Mouse (Mus musculus): ENCODE data around the gene Fbxl17.

The Fbxl17 gene

DNA sequence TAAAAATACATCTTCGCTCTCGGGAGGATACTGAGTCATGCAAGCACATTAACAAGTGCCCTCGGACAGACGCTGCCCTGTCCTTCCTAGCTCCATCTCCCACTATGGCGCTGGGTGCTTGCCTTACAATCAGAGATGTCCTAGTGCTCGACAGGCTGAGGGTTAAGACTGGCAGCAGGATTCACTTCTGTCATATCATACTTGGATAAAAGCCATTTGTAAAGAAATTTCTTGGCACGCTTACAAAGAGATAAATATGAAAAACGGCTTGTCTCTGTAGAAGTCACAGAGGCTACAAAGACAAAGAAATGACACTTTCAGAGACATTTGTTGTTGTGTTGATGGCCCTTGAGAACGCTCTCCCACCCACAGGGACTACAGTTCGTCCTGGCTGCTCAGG is 412.6 kb downstream of the Fbxl17 start:
- DNase-seq = no peak

DNA sequence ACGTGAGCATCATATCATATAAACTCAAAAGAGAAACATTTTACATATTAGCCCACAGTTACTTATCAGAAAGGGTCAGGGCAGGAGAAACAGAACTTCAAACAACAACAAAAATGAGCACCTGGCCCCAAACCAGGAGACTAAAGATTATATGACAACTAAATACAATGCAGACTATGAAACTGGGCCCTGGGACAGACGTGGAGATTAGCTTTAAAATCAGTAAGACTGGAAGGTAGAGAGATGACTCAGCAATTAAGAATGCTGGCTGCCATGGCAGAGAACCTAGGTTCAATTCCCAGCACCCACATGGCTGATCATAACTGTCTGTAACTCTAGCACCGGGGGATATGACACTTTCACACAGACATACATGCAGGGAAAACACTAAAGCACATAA is 413.3 kb downstream of the Fbxl17 start:
- no peak for DNase-seq

DNA sequence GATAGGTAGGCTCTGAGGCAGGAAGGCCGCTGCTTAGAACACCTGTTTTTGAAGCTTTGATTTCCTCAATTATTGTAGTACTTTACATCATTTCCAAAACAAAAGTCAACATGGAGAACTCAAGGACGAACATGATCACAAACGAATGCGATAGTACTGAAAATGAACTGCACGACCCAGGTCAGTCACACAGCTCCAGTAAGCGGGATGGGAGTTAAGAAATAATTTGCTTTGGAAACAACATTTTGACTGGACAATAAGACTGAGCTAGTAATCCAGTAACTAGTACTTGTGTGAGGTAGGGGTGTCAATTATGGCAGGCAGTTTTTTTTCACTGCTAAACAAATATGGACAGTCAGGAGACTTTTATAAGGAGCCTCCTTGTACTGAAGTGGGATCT is 414.6 kb downstream of the Fbxl17 start:
- no peak for DNase-seq

DNA sequence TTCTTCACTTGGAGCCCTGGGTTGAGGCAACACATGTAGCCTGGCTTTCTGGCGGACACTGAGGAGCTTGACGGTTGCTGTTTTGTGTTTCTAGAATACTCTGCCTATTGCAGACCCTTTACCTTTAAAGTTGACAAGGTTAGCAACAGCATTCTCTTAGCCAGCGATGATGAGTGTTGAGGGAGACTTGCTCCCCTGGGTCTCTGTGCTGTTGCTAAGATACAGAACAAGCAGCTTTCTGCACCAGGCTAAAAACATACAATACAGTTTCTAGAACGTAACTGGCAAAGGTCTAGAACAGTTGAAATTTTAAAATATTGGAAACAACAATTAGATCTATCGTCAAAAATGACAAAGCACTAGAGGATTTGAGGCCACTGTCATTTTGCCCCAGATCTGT is 420.7 kb downstream of the Fbxl17 start:
- no peak for DNase-seq

DNA sequence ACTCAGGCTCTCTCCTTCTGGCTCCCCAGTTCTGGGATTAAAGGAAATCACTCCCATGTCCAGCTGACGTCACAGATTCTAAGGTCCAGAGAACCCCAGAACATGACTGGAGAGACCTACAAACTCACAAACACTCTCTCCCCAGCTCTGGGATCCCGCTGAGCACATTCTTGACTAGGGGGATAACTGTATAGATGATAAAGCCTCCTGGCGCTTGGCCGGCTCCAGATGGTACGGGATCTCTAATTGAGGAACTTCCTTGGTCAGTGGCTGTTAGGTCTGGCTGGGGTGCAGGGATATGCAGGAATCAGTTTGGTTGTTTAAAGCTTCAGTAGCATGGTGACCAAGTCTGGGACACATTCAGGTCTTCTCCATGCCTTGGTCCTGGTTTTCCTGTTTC is 422.3 kb downstream of the Fbxl17 start:
- DNase-seq = no peak

DNA sequence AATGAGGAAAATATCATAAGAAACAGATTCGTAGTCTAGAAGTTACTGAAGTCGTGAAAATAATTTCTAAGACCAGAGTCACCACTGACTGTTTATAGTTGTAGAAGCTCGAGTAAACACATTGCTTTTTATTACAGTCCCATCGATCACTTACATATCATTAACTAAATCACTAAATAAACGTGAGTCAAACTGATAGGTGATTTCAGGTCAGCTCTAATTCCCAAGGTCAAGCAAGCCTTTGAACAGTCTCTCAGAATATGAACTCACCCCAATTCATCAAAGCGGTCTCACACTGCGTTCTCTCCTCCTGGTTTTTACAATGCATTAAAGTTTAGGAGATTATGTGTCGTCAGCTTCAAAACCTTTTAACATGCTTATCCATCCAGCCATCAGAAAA is 423.2 kb downstream of the Fbxl17 start:
- DNase-seq = no peak

DNA sequence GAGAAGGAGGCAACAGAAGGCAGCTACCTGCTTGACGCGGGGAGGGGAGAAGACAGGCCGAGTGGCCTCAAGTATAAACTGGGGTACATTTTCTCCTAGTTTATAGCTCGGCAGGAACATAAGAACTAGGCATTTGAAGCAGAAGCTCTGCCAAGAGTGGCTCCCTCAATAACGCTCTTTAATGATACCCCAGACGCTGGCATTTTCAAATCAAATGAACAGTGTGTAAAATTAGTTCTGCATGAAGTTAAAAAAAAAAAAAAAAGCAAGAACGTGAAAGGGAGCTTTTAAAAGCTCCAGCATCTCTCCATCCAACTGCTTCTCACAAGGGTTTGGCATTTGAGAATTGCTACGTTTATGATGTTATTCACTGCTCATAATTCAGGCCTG is 423.8 kb downstream of the Fbxl17 start:
- DNase-seq = no peak

DNA sequence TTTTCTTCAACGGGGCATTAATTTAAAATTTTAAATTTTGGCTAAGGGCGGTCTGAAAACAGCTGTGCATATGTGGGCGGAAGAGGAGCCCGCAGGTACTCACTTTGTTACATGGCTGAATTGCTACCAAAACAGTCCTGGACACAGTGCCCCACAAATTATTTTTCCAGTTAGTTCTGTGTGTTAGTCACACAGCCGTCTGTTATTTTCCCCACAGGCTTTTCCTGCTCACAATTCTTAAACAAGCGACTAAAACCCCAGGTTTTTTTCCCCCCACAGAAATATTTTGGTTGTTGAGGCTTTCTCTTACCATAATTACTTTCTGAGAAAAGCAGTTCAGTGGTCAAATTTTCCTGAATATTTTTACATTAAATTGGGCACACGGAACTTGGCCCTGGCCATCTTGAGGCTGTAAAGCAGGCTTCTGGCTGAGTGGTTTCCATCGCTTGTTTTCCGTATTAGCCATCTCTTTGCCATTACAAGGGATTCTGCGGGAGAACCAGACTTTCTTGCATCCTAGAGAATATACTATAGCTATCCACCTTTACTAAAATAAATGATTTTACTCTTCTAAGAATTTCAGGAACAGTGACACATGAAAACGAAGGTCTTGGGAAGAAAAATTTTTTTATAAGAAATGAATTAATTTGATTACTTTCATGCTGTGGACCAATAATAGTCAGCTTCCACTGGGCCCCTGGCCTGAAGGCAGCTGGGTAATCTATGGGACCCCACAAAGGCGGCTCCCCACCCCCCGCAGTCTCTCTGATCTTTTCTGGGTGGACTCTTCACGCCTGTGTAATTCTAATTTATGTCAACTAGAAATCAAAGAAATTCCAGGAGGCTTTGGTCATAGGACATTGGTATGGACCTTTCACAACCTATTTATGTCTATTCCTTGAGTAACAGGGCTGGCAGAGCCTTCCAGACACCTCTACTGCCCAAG is 424.5 kb downstream of the Fbxl17 start:
- DNase-seq = no peak

DNA sequence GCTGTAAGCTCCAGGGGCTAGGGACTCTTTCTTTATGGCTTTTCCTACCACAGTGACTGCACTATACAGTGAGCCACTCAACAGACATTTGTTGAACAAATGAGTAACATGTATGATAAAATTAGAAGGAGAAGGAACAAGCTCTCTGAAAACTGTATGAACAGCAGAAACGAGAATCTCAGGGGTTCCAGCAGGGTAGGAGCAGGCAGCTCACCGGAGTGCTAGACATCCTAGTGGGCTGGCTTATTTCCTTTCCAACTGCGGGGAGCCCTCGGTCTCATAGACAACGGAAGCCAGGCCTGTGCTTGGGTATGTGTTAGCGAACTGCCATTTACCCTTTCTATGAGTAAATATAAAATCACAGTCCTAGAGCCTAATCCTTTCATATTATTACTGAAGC is 426.5 kb downstream of the Fbxl17 start:
- no peak for DNase-seq

DNA sequence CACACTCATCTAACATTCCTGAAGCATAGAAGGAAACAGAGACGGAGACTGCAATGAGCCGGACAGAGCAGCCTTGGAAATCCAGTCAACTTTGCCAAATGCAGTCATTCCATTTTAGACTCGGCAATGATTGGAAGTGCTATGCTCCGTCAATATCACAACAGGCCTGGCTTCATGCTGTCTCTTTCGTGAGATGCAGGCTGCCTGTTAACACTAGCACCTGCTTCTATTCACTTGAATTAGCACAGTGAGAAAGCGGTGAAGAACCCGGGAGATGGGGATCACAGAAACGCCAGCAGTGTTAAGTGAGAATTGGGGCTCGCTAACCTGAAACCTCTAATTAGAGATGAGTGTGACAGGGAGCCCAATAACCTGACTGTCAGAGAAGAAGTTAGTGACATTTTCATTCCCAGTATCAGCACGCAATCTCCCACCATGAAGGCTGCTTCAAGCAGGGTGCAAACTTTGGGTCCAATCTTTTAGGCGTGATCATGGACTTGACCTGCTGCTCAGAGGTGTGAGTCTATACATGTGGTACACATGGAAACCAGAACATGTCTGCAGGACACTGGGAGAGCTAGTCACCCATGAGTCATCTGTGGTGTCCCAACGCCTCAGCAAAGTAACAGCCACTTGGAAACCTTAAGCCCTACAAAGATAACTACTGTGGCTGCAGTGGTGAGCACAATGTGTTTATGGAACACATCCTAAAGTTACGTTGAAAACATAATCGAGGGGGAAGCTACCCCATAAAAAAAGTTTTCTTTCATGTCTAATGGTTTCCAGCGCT is 428.5 kb downstream of the Fbxl17 start:
- no peak for DNase-seq

DNA sequence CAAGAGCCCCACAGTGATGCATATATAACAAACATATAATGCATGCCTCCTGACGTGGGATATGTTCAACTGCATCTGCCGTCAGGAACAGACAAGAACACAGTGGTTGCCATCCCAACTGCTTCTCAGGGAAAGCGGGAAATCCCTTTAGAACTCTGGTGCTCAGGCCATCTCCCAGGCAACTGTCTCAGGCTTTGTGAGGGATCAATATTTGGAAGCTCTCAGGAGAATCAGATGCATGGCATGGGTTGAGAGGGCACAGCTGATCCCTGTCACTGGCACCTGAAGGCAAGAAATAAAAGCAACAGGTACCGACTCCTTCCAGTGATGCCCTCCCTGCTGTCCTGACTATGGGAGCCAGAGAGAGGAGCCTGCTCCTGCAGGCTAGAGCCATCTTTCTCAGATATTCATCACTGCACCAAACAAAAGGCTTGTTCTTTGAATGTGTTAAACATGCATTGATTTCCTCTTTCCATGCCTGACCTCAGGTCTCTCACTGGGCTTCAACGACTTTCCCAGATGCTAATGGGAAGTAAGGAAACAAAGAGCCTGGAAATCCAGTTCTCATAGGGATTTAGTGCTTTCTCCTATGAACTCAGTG is 429.6 kb downstream of the Fbxl17 start:
- DNase-seq = no peak

DNA sequence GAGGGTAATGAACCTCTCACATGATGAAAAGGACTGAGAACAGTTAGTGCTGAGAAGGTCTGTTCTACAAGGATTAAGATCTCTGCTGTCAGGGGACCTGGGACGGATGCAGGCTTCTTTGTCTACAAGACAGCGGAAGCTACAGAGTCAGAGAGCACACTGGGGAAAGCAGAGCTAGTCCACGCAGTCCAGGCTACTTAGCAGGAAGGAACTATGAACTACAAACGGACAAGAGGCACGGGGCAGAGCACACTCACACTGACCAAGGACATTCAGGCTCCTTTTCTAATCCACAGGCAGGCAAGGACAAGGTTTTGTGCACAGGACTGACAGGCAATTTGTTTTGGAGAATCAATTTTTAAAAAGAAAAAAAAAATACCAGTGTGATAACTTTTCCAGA is 437.0 kb downstream of the Fbxl17 start:
- DNase-seq = no peak

DNA sequence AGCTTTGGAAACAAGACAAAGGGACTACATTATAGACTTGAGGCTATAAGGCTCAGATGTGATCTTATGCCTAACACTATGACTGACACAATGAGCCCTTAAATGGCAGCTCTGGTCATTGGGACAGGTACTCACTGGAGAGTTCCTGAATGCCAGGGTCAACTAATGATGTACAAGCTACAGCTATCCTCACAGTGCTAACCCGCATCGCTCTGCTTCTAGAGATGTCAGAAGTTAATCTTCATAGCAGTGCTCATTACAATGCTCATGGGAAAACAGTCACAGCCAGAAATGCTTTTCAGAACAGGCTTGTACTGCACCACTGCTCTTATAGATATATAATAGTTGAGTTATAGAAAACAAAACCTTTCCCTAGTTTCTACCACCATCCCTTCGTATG is 438.0 kb downstream of the Fbxl17 start:
- no peak for DNase-seq

DNA sequence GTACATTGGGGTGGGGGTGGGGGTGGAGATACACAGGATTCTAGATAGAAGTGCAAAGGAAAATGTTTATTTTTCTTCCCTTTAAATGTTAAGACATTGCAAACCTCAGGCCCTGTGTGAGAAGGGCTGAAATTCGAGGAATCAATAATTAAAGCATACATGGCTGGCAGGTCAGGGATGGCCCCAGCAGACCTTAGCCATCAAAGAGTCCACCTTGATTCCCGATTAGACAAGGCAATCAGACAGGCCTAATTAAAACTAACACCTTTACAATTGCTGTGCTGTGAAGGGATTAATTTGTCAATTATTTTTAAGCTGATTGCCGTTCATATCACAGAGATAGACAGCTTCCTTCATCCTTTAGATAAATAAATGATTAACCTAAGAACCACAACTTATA is 439.0 kb downstream of the Fbxl17 start:
- no peak for DNase-seq

DNA sequence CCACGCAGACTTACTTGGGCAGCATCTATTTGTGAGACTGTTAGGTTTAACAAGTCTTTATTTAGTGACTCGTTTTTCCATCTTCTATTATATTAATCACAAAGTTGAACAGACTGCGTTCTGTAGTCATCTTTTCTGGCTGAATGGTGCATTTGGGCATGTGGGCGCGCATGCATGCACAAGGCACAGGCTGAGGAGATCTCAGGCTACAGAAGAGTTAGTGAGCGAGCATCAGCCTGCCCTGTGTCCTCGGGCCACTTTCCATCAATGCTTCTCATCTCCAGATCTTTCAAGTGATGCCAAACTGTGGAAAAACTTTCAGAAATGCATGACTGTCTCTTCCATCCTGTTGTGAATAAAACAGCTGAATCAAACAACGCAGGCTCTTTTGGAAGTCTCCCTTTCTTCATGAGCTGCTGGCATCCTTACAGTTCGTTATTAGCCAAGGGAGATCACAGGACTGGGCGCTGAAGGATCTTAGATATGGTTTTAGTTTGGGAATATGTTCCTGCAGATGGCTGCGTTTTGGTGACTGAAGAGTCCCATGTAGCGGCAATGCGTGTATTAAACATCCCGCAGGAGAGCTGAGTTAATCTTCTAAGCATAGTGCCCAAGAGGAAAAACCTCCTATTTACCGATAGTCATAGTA is 442.0 kb downstream of the Fbxl17 start:
- DNase-seq = no peak

DNA sequence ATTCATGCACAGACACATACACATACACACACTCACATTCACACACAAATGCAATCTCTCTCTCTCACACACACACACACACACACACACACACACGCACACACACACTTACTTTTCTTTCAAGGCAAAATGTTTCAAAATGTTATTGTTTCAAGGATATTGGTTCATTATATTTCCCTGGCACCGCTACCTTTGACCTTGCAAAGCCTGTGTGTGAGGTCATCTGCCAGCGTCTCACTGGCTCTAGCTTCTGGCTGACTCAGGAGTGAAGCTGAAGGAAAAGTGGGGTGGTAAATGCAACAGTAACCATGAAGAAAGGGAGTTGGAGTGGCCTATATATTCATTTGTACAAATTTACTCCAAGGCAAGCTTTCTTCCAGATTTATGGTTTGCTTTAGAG is 442.8 kb downstream of the Fbxl17 start:
- no peak for DNase-seq

DNA sequence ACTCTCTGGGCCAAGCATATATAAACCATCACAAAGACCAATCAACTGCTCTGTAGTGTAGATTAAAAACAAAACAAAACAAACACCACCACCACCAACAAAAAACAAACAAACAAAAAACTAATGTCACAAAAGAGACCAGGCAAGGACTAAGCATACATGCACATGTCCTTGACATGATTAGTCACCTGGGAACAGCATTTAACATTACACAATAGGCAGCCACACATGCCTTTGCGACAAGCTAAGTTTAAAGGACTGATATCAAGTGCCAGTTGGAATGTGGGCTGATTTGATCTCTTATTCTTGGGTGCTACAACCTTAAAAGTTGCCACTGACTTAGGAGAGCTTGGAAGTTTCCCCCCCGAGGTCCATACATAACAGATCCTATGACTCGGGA is 446.5 kb downstream of the Fbxl17 start:
- no peak for DNase-seq

DNA sequence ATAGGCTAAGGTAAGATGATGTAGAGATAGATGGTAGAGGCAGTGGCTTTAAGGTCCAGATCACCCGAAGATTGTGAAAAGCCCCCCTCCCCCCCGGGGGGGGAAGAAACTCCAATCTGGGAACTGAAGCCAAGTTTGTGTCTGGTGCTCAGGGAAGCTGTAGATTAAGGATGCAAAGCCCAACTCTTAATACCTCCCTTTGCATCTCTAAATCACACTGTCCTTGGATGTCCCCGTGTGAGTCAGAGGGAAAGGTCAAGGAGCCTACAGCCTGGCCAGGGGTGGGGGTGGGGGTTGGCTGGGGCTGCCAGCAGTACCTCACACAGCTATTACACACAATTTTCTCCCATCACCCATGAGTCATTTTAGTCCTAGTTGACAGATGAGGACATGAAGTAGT is 453.4 kb downstream of the Fbxl17 start:
- DNase-seq = no peak

DNA sequence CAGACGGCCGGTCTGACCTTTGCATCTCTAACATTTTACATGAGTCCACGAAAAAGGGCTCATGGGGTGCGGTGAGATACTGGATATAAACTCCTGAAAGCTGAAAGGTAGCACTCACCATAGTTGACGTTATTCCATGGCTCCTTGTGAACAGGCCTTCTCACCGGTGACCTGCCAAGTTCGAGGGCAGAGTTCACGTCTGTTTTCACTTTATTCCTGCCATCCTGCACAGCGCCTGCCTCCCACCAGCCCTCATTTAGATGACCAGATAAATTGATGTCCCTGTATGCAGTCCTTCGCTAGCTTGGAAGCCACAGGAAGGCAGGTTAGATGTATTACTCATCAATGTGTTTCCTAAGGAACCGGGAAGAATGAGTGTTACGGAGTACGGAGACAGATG is 454.5 kb downstream of the Fbxl17 start:
- no peak for DNase-seq

DNA sequence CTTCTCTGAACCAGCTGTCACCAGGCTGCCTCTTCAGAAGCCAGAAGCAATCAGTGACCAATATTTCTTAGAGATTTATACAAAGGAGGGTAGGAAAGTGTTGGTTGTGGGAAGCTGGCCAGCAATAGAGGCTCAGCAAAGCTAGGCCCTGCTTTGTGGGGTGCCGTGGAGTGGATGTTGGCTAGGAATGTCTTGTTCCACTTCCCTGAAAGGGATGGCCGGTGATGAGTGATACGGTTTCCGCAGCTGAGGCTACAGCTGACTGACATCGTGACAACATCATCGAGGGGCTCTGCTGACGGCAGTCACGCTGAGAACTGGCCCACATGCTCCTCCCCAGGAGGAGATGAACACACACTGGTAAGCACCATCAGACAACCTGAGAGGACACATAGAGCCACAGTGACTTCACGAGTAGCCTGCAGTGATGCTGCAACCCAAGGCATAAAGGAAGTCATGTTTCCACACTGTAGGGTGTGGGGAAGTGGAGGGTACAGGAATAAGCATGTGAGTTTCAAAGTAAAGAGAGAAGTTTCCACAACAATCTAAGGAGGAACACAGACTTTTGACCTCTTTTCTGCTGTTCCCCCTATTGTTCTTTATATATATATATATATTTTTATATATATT is 456.7 kb downstream of the Fbxl17 start:
- no peak for DNase-seq

DNA sequence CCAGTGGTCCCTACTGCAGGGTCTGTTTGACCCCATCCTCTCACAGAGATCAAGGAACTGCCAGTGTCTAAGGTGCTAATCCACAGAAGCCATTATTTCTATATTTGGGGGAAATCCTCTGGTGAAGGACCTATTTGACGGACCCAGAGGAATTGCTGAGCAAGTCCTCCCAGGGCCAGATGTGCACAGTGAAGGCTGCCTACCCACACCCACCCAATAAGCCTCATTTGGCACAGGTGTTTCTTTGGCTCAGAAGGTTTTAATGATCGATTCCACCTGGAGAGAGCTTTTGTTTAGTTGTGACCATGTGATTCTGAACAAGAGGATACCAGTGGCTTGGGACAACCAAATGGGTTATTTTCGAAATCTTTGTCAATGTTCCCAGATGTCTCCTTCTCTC is 462.3 kb downstream of the Fbxl17 start:
- DNase-seq = no peak

DNA sequence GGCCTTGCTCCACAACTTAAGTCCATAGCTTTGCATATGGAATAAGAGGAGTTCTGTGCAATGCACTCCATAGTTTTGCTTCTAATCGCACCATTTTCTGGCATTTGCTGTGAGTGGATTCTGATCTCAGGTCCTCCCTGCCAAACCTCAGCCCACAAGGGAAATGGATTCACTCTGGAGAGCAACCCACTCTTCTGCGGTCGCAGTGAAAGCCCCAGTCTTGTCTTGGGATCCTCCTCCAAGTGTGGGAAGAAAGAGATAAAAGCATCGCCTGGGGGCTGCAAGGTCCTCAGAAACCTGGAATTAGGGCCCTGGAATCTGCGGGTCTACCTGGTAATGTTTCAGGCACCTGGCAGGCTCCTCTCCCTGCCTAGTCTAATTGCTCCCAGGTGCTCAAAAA is 466.7 kb downstream of the Fbxl17 start:
- DNase-seq = no peak

DNA sequence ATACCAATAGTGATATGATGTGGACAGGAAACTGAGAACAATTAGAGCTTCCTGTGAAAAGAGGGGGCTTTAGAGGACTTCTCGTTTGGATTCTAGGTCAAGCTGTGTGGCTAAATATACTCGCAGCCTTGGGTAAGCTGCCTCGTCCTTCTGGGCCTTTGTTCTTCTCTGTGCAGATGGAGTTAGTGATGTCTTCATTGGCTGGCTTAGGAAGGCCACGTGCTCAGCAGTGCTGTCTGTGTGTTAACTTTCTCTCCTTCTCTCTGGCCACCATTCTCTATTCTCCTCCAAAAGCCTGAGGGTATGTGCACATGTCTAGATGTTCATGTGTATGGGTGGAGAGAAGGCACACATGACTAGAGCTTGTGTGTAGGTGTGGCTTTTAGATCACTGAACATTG is 470.7 kb downstream of the Fbxl17 start:
- DNase-seq = no peak

All from kidney, adult 9 months (tissue).